Mouse (Mus musculus) right cerebral cortex, adult 2 months (tissue): ENCODE results near the gene Clip1.

ENCODE experiments used
- DNase-seq, 2 experiments: peaks; one replicate each; pipeline ENCODE4 v3.0.0; 2021 to 2022; ENCODE audit warnings: low spot score in 2 of 2

Gene Clip1

DNA sequence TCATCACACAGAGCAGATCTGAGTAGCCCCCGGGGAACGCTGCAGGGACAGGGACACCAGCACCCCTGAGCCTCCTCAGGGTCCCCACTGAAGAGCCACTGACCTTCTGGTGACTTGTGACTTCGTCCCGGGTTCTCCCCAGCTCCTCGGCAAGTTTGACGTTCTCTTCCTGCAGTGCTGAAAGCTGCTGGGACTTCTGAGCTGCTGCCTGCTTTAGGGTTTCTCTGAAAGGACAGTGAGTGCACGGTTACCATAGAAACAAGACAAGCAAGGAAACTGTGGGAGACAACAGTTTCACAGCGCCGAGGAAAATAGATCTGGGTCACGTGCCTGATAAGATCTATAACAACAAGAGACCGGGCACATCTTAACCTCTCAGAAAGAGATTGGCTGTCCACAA lies 80.9 kb downstream of the Clip1 start:
- DNase-seq: peak; percentile 71 to 76

DNA sequence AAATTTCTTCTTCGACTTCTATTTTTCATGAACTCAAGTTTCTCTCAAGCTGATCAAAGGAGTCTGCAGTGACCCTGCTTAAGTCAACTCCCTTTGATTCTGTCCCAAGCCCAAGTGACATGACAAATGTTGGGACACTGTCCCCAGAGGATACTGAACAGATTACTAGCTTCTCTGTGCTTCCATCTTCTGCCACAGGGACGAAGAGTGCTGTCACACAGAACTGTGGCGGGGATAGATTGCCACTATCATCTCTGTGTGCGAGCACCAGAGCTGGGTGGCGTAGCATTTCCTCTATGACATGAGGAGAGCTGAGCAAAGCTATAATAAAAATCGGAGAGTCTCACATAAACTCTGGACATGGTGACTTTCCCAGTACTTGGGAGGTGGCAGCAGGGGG lies 82.2 kb downstream of the Clip1 start:
- no peak for DNase-seq

DNA sequence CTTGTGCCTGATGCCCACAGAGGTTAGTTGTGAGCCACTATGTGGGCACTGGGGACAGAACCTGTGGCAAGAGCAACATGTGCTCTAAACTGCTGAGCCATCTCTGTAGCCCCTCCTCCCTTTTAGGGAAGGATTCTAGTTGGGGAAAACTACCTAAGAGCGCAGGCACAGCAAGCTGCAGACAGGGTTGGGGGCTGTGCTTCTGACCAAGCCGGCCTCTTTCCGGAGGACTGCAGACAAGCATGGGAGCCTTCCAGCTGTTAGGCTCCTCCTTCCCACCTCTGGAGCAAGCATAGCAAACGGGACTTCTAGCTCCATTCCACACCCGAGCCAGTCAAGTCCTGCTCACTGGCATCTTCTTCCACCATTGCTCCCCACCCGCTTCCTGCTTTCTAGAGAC lies 85.1 kb downstream of the Clip1 start:
- no peak for DNase-seq

DNA sequence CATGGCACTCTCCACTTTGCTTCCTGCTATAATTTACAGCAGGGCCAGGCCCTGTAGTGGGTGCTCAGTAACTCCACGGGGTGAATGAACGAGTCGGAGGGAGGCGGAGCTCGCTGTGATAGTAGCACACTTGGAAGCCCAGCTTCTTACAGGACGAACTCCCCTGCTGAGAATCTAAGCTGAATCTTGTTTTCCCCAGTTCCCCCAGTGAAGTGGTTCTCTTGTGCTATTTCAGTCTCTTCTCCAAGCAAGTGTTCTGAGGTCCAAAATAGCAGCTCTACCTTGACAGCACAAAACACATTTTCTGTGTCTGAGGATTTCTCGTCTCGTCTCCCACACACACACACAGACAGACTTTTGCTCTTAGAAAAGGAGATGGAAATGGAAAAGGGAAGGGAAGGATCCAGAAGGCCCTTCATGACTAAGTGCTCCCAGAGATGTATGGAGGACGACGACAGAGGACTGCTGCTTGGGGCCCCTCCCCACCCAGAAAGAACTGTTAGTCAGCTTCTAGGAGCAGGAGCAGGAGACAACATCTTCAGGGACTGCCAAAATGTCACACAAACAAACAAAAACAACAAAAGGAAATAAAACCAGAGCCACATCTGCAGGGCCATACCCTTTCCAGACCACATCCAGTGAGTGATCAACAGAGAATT lies 90.7 kb downstream of the Clip1 start:
- DNase-seq: peak; percentile 56 to 62

- DNase-seq: no peak
Observed at GRCm38 (mm10) chr5:123580043-123580442, 104.4 kb downstream of the Clip1 start.

DNA sequence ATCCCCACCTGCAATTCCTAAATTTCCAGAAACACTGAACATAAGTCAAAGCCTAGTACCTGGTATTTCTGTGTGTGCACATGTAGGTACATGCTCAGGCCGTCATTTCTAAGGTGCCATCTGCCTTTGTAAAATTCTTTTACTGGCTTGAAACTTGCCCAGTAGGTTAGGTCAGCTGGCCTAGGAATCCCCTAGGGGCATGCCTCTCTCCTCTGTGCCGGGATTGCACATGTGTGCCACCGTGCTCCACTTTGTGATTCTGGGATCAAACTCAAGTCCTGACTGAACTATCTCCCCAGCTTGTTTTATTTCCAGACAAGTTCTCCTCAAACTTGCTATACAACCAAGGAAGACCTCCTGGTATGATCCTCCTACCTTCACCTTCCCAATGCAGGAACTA lies 107.7 kb downstream of the Clip1 start:
- DNase-seq: no peak

DNA sequence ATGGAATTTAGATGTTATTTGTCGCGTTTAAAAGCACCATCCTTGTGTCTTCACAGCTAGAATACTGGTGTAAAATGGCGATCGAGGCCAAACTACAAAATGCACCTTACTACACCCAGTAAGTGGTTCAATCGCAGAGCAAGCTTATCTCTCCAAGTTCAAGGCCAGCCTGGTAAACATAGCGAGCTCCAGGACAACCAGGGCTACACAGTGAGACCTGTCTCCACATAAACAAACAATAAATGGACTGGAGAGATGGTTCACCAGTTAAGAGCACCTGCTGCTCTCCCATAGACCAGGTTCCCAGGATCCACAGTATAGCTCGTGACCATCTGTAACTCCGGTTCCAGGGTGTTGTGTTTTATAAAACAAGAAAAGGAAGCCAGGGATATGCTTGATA lies 111.1 kb downstream of the Clip1 start:
- no peak for DNase-seq

GRCm38 (mm10) chr5:123572357-123573186 lies 111.8 kb downstream of the Clip1 start, which contains the start of gene Vps33a:
Vps33a (minus strand) TSS chr5:123573038.
- peak; percentile 98 for DNase-seq

- DNase-seq: peak in 1 of 2 experiments; percentile 29
Observed at GRCm38 (mm10) chr5:123561128-123561527, 123.3 kb downstream of the Clip1 start.

DNA sequence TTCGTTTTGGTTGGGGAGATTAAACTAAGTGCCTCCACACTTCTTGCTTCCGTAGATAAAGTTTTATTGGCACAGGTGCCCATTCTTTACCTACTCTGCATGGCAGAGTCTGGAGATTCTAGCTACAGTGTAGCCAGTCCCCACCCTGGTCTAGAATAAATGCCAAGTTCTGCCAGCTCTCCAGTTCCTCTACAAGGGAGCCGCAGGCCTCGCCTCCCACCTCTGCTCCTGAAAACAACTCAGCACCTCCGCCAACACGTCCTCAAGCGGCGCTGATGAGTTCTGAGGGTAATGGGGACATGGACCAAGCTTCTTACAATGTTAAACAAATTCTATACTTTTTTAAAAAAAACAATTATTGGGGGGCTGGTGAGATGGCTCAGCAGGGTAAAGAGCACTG lies 124.8 kb downstream of the Clip1 start:
- DNase-seq: no peak

GRCm38 (mm10) chr5:123556451-123556850 lies 128.0 kb downstream of the Clip1 start:
- no peak for DNase-seq

- DNase-seq: no peak
Observed at GRCm38 (mm10) chr5:123555693-123556092, 128.7 kb downstream of the Clip1 start.

DNA sequence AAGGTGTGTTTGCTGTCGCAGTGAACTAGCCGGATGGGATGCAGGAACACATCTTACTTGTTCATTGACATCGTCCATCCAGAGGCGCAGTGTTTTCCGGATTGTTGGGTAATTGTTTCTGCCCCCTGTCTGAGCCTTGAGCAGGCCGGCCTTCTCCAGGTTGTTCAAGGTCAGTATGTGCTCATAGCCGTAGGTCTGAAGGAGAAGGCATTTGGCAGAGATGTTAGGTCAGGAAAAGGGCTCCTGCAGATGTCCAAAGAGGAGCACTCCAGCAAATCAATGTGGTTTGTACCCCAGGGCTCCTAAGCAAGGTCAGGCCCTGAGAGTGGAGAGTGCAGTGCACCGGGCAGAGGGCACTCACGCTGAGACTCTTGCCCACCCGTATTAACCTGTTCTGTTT lies 150.6 kb downstream of the Clip1 start:
- DNase-seq: no peak

DNA sequence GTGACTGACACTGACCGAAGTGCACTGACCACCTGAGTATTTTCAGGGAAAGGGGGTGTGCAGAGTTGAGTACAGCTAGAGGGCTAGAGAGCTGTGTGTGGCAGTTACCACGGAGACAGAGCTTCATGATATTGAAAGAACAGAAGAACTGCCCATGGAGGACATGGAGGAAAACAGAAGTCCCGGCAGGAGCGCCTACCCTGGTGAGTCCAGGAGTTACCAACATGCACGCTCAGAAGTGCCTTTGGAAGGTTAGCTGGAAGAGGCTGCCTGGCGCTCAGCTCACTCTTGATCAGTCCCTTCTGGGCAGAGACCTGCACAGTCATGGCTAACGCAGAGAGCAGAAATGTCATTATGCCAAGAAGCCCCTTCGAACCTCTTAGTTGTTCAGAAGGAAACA lies 154.4 kb downstream of the Clip1 start:
- DNase-seq: peak in 1 of 2 experiments; percentile 1

DNA sequence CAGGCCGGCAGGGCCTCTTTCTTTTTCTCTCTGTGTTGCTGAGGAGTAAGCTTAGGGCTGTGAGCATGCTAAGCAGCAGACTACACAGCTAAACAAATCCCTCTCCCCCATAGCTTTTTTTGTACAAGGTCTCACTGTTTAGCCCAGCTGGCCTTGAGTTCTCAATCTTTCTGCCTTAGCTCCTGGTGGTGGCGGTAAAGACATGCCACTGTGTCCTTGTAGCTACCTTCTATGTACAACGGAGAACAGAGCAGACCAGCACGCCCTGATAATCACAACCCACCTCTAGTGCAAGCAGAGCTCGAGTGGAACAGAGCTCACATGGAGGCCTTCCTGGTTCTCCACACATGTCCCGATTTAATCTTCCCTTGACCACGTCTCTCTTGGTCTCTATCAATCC lies 155.8 kb downstream of the Clip1 start:
- peak; percentile 1 to 2 for DNase-seq
